Mouse (Mus musculus) liver (tissue): ENCODE results near the gene Fam234a.

Source experiments
- DNase-seq: peaks from one replicate; pipeline ENCODE4 v3.0.0-alpha.2; 2020; ENCODE audit warnings: mixed read lengths

Fam234a gene

GRCm38 (mm10) chr17:26162736-26163135 is 81.3 kb downstream of the Fam234a start:
- no peak for DNase-seq
